ENCODE assay signal across 9 mouse cellular contexts in genomic region chr4:87362201-87362600, GRCm38 (mm10).
A peak's percentile ranks its signal among the peaks of the same experiment; 100 is the strongest.
DNase-seq lines count a peak whose midpoint lies in the region; ATAC-seq lines count a peak whose summit lies in the region.
"Had no signal": no experiment of that assay in that cellular context is flagged by ENCODE, and none has a peak within 500 bp of the region (broad histone marks: within the 10 kb centered on the region; RNA-seq: fewer than 3 reads in every experiment).

No protein-coding gene starts in this region.

- H3K36me3 ChIP-seq in liver, embryonic 12.5 days, result no peaks in the 10 kb centered on the region
- no peaks in the 10 kb centered on the region for H3K36me3 ChIP-seq in hindbrain, embryonic 14.5 days (replicated peaks; ENCODE audit: control insufficient read depth, insufficient read depth)
- H3K36me3 ChIP-seq in midbrain, embryonic 11.5 days (ENCODE audit: control insufficient read depth, insufficient read depth, low read length), result no peaks in the 10 kb centered on the region
- H3K36me3 ChIP-seq: stomach, embryonic 15.5 days had no signal

- no peak overlapping the region for H3K9ac ChIP-seq in liver, embryonic 12.5 days
- no peak overlapping the region for H3K9ac ChIP-seq in hindbrain, embryonic 14.5 days
- H3K9ac ChIP-seq in midbrain, embryonic 11.5 days (ENCODE audit: low read length), result no peak overlapping the region
- H3K9ac ChIP-seq: stomach, embryonic 15.5 days had no signal

- DNase-seq in liver, result peak; percentile 12
- peak; percentile 43 to 44 for DNase-seq in cerebellum, postnatal 36 days
- DNase-seq in hindbrain, embryonic 14.5 days (ENCODE audit: low spot score), result peak; percentile 80
- no peak for DNase-seq in midbrain, embryonic 11.5 days (ENCODE audit: low spot score, missing footprints)
- no peak for DNase-seq in adipocyte (ENCODE audit: low spot score)
- DNase-seq in kidney, adult 11 months, result no peak

- H3K4me2 ChIP-seq in liver, embryonic 12.5 days, result no peak overlapping the region
- no peak overlapping the region for H3K4me2 ChIP-seq in hindbrain, embryonic 14.5 days (replicated peaks)
- H3K4me2 ChIP-seq in midbrain, embryonic 11.5 days, result no peak overlapping the region
- H3K4me2 ChIP-seq: stomach, embryonic 15.5 days had no signal

- ATAC-seq in liver, embryonic 12.5 days, result no peak
- peak; percentile 90 for ATAC-seq in hindbrain, embryonic 14.5 days (ENCODE audit: low FRiP score)
- ATAC-seq in midbrain, embryonic 11.5 days (ENCODE audit: low FRiP score), result peak; percentile 66
- no peak for ATAC-seq in megakaryocyte, adult 5-6 weeks (ENCODE audit: poor library complexity, severe bottlenecking)

- H3K27me3 ChIP-seq in liver, embryonic 12.5 days (replicated peaks), result no peaks in the 10 kb centered on the region
- no peaks in the 10 kb centered on the region for H3K27me3 ChIP-seq in hindbrain, embryonic 14.5 days (ENCODE audit: control insufficient read depth, insufficient read depth, low read length)
- H3K27me3 ChIP-seq in midbrain, embryonic 11.5 days (ENCODE audit: control insufficient read depth, insufficient read depth, low read length), result no peaks in the 10 kb centered on the region
- H3K27me3 ChIP-seq: stomach, embryonic 15.5 days had no signal

- H3K27ac ChIP-seq in liver, embryonic 12.5 days, result no peak overlapping the region
- no peak overlapping the region for H3K27ac ChIP-seq in hindbrain, embryonic 14.5 days
- H3K27ac ChIP-seq in midbrain, embryonic 11.5 days (ENCODE audit: low read depth, low read length), result no peak overlapping the region
- H3K27ac ChIP-seq: stomach, embryonic 15.5 days had no signal

- 24% methylated on average over 6 of the region's 6 CpGs for WGBS in liver, embryonic 12.5 days (ENCODE audit: insufficient replicate concordance)
- 12% methylated on average over 6 of the region's 6 CpGs for WGBS in hindbrain, embryonic 14.5 days
- WGBS in midbrain, embryonic 11.5 days, result 12% methylated on average over 6 of the region's 6 CpGs

- H3K4me3 ChIP-seq in liver, embryonic 12.5 days, result no peak overlapping the region
- no peak overlapping the region for H3K4me3 ChIP-seq in hindbrain, embryonic 14.5 days (replicated peaks; ENCODE audit: low read length)
- H3K4me3 ChIP-seq in midbrain, embryonic 11.5 days (ENCODE audit: low read depth, low read length), result no peak overlapping the region
- H3K4me3 ChIP-seq: stomach, embryonic 15.5 days had no signal

- no peaks in the 10 kb centered on the region for H3K9me3 ChIP-seq in liver, embryonic 12.5 days (replicated peaks)
- H3K9me3 ChIP-seq in hindbrain, embryonic 14.5 days (ENCODE audit: control insufficient read depth, low read length), result no peaks in the 10 kb centered on the region
- no peaks in the 10 kb centered on the region for H3K9me3 ChIP-seq in midbrain, embryonic 11.5 days (ENCODE audit: control insufficient read depth, low read length)
- H3K9me3 ChIP-seq: stomach, embryonic 15.5 days had no signal

- H3K4me1 ChIP-seq in liver, embryonic 12.5 days, result no peaks in the 10 kb centered on the region
- H3K4me1 ChIP-seq in hindbrain, embryonic 14.5 days (replicated peaks; ENCODE audit: control insufficient read depth, insufficient read depth, low read length), result no peaks in the 10 kb centered on the region
- H3K4me1 ChIP-seq in midbrain, embryonic 11.5 days (ENCODE audit: control insufficient read depth, insufficient read depth, low read length), result no peaks in the 10 kb centered on the region
- H3K4me1 ChIP-seq: stomach, embryonic 15.5 days had no signal

Comparison
In these comparisons a context has a peak if more than half of its experiments do, and no peak if none do; other contexts are left out.
1. DNase-seq: peak in liver (single experiment), cerebellum, postnatal 36 days (2 of 2) and hindbrain, embryonic 14.5 days (single experiment); none in midbrain, embryonic 11.5 days (single experiment), adipocyte (single experiment) and kidney, adult 11 months (single experiment).
2. ATAC-seq: peak in hindbrain, embryonic 14.5 days (single experiment) and midbrain, embryonic 11.5 days (single experiment); none in liver, embryonic 12.5 days (single experiment) and megakaryocyte, adult 5-6 weeks (single experiment).